Mouse (Mus musculus): ENCODE data around the gene Gtf2a1l. TPM values are rescaled to one million over a fixed set of nuclear protein-coding genes. Genes with fewer than 3 reads are reported as not detected.

Gtf2a1l gene
- total RNA-seq, 2 experiments from 2014 or later: 0.28 to 0.32 TPM

GRCm38 (mm10) chr17:88658510-88658909 lies 9.9 kb upstream of the Gtf2a1l start:
- no peak for DNase-seq (ENCODE audit: extremely low spot score in 1 of 2, low spot score in 2 of 2)
- Histone ChIP-seq H3K4me3 (no peak overlapping the region), H3K27ac (no peak overlapping the region)
- intact Hi-C loops (cut with DNase I): loop anchor here (10.0 kb wide), 1 partner anchor 616 kb away; no protein-coding TSS in a partner anchor
- no peak for TF ChIP-seq CTCF (IDR thresholded peaks at IDR 0.05)

GRCm38 (mm10) chr17:88666076-88666475 lies 2.4 kb upstream of the Gtf2a1l start:
- no peak for DNase-seq (ENCODE audit: extremely low spot score in 1 of 2, low spot score in 2 of 2)
- H3K4me3 ChIP-seq: no peak overlapping the region
- intact Hi-C loops (cut with DNase I): no loop called here
- no peak for TF ChIP-seq CTCF (IDR thresholded peaks at IDR 0.05)
- H3K27ac ChIP-seq: no peak overlapping the region

GRCm38 (mm10) chr17:88669921-88670320 lies 1.5 kb downstream of the Gtf2a1l start:
- intact Hi-C loops (cut with DNase I): no loop called here
- TF ChIP-seq CTCF (IDR thresholded peaks at IDR 0.05): no peak
- H3K4me3 ChIP-seq: no peak overlapping the region
- no peak overlapping the region for H3K27ac ChIP-seq
- DNase-seq (ENCODE audit: extremely low spot score in 1 of 2, low spot score in 2 of 2): no peak

- Histone ChIP-seq H3K4me3 (no peak overlapping the region), H3K27ac (no peak overlapping the region)
- intact Hi-C loops (cut with DNase I): no loop called here
- no peak for TF ChIP-seq CTCF (IDR thresholded peaks at IDR 0.05)
- DNase-seq (ENCODE audit: extremely low spot score in 1 of 2, low spot score in 2 of 2): no peak
Measured at GRCm38 (mm10) chr17:88670800-88671199, 2.3 kb downstream of the Gtf2a1l start.

GRCm38 (mm10) chr17:88675310-88676309 lies 7.2 kb downstream of the Gtf2a1l start:
- no peak overlapping the region for H3K27ac ChIP-seq
- intact Hi-C loops (cut with DNase I): loop anchor here (5.0 kb wide), 1 partner anchor 272 kb away; no protein-coding TSS in a partner anchor
- H3K4me3 ChIP-seq: no peak overlapping the region
- DNase-seq (ENCODE audit: extremely low spot score in 1 of 2, low spot score in 2 of 2): no peak
- TF ChIP-seq CTCF (IDR thresholded peaks at IDR 0.05): peak; percentile 38

GRCm38 (mm10) chr17:88688226-88688625 lies 19.8 kb downstream of the Gtf2a1l start:
- TF ChIP-seq CTCF (IDR thresholded peaks at IDR 0.05): no peak
- DNase-seq (ENCODE audit: extremely low spot score in 1 of 2, low spot score in 2 of 2): no peak
- no peak overlapping the region for H3K4me3 ChIP-seq
- no peak overlapping the region for H3K27ac ChIP-seq
- intact Hi-C loops (cut with DNase I): no loop called here

- H3K27ac ChIP-seq: no peak overlapping the region
- DNase-seq (ENCODE audit: extremely low spot score in 1 of 2, low spot score in 2 of 2): no peak
- intact Hi-C loops (cut with DNase I): no loop called here
- TF ChIP-seq CTCF (IDR thresholded peaks at IDR 0.05): no peak
- H3K4me3 ChIP-seq: no peak overlapping the region
Measured at GRCm38 (mm10) chr17:88696656-88697333, 28.3 kb downstream of the Gtf2a1l start.

GRCm38 (mm10) chr17:88700901-88701300 lies 32.4 kb downstream of the Gtf2a1l start:
- H3K27ac ChIP-seq: no peak overlapping the region
- TF ChIP-seq CTCF (IDR thresholded peaks at IDR 0.05): no peak
- intact Hi-C loops (cut with DNase I): no loop called here
- DNase-seq (ENCODE audit: extremely low spot score in 1 of 2, low spot score in 2 of 2): no peak
- no peak overlapping the region for H3K4me3 ChIP-seq

- DNase-seq (ENCODE audit: extremely low spot score in 1 of 2, low spot score in 2 of 2): no peak
- no peak for TF ChIP-seq CTCF (IDR thresholded peaks at IDR 0.05)
- intact Hi-C loops (cut with DNase I): no loop called here
- Histone ChIP-seq H3K27ac (no peak overlapping the region), H3K4me3 (no peak overlapping the region)
Measured at GRCm38 (mm10) chr17:88702345-88702744, 33.9 kb downstream of the Gtf2a1l start.

- TF ChIP-seq CTCF (IDR thresholded peaks at IDR 0.05): no peak
- no peak overlapping the region for H3K4me3 ChIP-seq
- H3K27ac ChIP-seq: no peak overlapping the region
- intact Hi-C loops (cut with DNase I): no loop called here
- no peak for DNase-seq (ENCODE audit: extremely low spot score in 1 of 2, low spot score in 2 of 2)
Measured at GRCm38 (mm10) chr17:88703112-88703511, 34.7 kb downstream of the Gtf2a1l start.

- Histone ChIP-seq H3K27ac (no peak overlapping the region), H3K4me3 (no peak overlapping the region)
- TF ChIP-seq CTCF (IDR thresholded peaks at IDR 0.05): no peak
- no peak for DNase-seq (ENCODE audit: extremely low spot score in 1 of 2, low spot score in 2 of 2)
- intact Hi-C loops (cut with DNase I): no loop called here
Measured at GRCm38 (mm10) chr17:88706231-88706649, 37.8 kb downstream of the Gtf2a1l start.

- Histone ChIP-seq H3K27ac (no peak overlapping the region), H3K4me3 (peak overlapping the region; percentile 5; the same call in 1 of the 2 replicates)
- no peak for TF ChIP-seq CTCF (IDR thresholded peaks at IDR 0.05)
- intact Hi-C loops (cut with DNase I): no loop called here
- no peak for DNase-seq (ENCODE audit: extremely low spot score in 1 of 2, low spot score in 2 of 2)
Measured at GRCm38 (mm10) chr17:88749646-88750045, 81.2 kb downstream of the Gtf2a1l start.
